Mouse (Mus musculus) testis, adult 2 months (tissue): Measurements from ENCODE around the gene Sptbn1. TPM values are rescaled to one million over a fixed set of nuclear protein-coding genes. Genes with fewer than 3 reads are reported as not detected.

Experiments
- H3K27ac ChIP-seq: fragments of 200-500 bp; 2 replicates; pipeline ENCODE4 v1.5.1; 2012; ENCODE audit warnings: low read depth, low read length; ENCODE audit not compliant: control insufficient read depth, insufficient read depth
- H3K27me3 ChIP-seq: fragments of 200-500 bp; 2 replicates; pipeline ENCODE4 v1.6.1; 2012; ENCODE audit warnings: mild to moderate bottlenecking, low read length, moderate library complexity; ENCODE audit not compliant: control insufficient read depth, insufficient read depth
- H3K36me3 ChIP-seq: fragments of 200-500 bp; 2 replicates; pipeline ENCODE4 v1.6.1; 2012; ENCODE audit warnings: mild to moderate bottlenecking, low read length; ENCODE audit not compliant: control insufficient read depth, insufficient read depth
- H3K4me1 ChIP-seq: fragments of 200-500 bp; 2 replicates; pipeline ENCODE4 v1.6.1; 2012; ENCODE audit warnings: low read length; ENCODE audit not compliant: control insufficient read depth, insufficient read depth
- H3K4me3 ChIP-seq: fragments of 200-500 bp; 2 replicates; pipeline ENCODE4 v1.5.1; 2012; ENCODE audit warnings: low read depth, mild to moderate bottlenecking, low read length, moderate library complexity, mixed read lengths; ENCODE audit not compliant: control insufficient read depth
- CTCF ChIP-seq: fragments of 200-500 bp; IDR thresholded peaks from 2 replicates; pipeline ENCODE4 v1.5.1; 2012; ENCODE audit warnings: low read depth, mild to moderate bottlenecking, inconsistent platforms, low read length, moderate library complexity; ENCODE audit not compliant: control insufficient read depth, insufficient read depth, insufficient replicate concordance
- POLR2A ChIP-seq: fragments of 200-500 bp; IDR thresholded peaks from 2 replicates; pipeline ENCODE4 v1.6.1; 2012; ENCODE audit warnings: low read depth, mild to moderate bottlenecking, inconsistent platforms, low read length, moderate library complexity; ENCODE audit not compliant: control insufficient read depth
- polyA plus RNA-seq: library from polyadenylated mRNA; depleted of rRNA; stranded (reverse); fragments of >200 nt; gene quantifications from 2 replicates; pipeline ENCODE4 v1.2.3, GENCODE M21; 2012

Sptbn1 gene
- polyA plus RNA-seq, 1 experiment = 21.8 TPM

DNA sequence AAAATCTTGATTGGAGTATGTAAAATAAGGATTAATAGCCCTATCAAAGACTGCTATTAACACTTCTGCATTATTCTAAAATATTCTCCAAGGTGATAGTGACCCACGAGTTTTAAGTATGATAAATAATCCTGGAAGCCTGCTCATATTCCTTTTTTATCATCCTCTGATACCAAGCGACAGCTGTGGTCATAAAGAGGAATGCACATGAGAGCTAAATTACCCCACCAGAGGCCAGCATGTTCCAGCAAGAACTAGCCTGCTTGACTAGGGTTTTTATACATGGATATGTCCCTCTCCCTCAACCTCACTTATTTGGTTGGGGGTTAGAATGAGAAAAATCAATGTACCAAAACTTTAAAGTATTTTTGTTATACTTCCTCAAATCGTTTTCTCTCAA lies 56.8 kb downstream of the Sptbn1 start:
- Histone ChIP-seq H3K4me1 (no peaks in the 10 kb centered on the region), H3K4me3 (no peak overlapping the region), H3K27me3 (no peaks in the 10 kb centered on the region), H3K36me3 (no peaks in the 10 kb centered on the region), H3K27ac (no peak overlapping the region)
- TF ChIP-seq POLR2A (no peak), CTCF (no peak)

DNA sequence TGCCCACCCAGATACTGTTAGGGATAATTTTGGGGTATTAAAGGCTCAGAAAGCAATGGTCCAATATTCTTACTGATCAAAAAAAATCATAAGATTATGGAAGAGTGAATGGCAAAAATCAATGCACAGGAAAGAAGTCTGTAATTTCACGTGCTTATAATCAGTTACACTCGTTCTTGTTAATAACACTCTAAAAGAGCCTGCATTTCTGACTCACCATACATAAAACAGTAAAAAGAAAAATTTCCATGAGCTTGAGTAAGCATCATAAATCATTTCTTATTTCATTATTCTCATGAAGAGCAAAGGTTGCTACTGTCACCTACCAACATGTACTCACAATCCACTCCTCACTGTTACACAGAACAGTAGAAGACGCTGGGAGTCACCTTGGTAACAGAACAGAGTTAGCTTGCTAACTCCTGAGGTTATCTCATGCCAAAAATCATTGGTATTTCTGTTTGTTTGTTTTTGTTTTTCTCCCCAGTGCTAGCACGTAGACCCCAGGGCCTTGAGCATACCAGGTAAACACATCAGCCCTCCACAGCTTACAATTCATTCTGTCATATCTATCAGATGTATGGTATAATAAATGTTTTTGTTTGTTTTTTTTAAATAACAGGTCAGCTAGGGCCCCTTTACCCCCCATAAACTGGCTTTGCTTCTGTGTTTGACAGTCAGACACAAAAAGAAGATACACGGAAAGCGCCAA lies 57.7 kb downstream of the Sptbn1 start:
- Histone ChIP-seq H3K27ac (no peak overlapping the region), H3K4me3 (no peak overlapping the region), H3K36me3 (no peaks in the 10 kb centered on the region), H3K27me3 (no peaks in the 10 kb centered on the region), H3K4me1 (no peaks in the 10 kb centered on the region)
- no peak for TF ChIP-seq CTCF
- no peak for TF ChIP-seq POLR2A

DNA sequence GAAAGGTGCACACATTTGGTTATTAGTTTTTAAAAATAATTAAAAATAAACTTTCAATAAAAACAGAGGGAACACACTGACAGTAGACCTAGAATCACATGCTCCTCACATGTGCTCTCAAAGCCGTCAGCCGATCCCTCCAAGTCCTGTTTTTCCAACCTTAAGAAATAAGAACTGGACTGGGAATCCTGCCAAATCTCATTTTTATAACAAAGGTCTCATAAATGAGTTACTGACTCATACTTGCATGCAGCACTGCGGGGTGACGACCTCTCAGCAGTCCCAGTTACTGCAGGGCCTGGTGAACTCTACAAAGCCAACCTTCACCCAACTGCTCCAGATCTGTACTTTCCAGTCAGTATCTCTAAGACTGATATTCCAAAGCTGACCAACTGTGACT lies 58.5 kb downstream of the Sptbn1 start:
- TF ChIP-seq CTCF (no peak), POLR2A (no peak)
- Histone ChIP-seq H3K36me3 (no peaks in the 10 kb centered on the region), H3K27ac (no peak overlapping the region), H3K27me3 (no peaks in the 10 kb centered on the region), H3K4me1 (peaks cover 2% of the 10 kb centered on the region; the same call in 1 of the 2 replicates), H3K4me3 (no peak overlapping the region)

DNA sequence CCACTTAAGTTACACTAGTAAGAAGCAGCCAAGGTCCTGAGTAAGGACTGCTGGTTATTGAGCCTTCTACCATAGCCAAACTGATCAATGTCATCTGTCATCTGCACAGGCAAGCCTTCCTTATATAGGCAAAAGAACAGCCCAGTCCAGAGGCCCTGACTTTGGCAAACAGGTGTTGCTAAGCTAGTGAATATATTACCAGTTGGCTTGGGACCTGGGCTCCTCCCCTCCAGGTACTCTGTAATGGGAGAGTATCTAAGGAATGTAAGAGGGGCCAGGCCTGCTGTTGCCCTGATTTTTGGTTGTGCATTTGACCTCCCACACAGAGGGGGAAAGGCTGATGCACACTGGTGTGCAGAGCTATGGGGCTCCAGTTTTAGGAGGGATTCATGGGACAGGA lies 63.6 kb downstream of the Sptbn1 start:
- no peak overlapping the region for H3K27ac ChIP-seq
- H3K4me1 ChIP-seq = peaks cover 3% of the 10 kb centered on the region; the same call in 1 of the 2 replicates
- no peaks in the 10 kb centered on the region for H3K36me3 ChIP-seq
- H3K4me3 ChIP-seq = no peak overlapping the region
- no peaks in the 10 kb centered on the region for H3K27me3 ChIP-seq
- TF ChIP-seq POLR2A = no peak
- no peak for TF ChIP-seq CTCF

DNA sequence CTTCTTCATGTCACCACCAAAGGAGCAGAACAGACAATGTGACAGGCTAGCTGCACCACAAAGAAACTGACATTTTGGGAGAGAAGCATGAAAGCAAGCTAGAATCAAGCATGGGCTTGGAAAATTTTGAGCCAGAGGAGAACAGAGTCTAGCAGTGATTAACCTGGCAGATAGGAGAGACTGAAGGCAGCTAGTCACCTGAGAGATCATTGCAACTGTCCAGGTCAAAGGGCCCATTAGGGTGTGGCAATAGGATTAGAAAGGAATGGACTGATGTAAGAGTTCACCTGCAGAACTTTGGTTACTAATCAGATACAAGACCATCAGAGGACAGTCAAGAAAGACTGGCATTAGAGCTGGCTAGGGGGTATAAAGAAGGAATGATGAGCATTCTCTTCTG lies 67.6 kb downstream of the Sptbn1 start:
- H3K4me3 ChIP-seq = peak overlapping the region; percentile 15; the same call in 1 of the 2 replicates
- peaks cover 15% of the 10 kb centered on the region for H3K4me1 ChIP-seq
- no peaks in the 10 kb centered on the region for H3K27me3 ChIP-seq
- no peaks in the 10 kb centered on the region for H3K36me3 ChIP-seq
- TF ChIP-seq POLR2A = no peak
- no peak for TF ChIP-seq CTCF
- no peak overlapping the region for H3K27ac ChIP-seq

DNA sequence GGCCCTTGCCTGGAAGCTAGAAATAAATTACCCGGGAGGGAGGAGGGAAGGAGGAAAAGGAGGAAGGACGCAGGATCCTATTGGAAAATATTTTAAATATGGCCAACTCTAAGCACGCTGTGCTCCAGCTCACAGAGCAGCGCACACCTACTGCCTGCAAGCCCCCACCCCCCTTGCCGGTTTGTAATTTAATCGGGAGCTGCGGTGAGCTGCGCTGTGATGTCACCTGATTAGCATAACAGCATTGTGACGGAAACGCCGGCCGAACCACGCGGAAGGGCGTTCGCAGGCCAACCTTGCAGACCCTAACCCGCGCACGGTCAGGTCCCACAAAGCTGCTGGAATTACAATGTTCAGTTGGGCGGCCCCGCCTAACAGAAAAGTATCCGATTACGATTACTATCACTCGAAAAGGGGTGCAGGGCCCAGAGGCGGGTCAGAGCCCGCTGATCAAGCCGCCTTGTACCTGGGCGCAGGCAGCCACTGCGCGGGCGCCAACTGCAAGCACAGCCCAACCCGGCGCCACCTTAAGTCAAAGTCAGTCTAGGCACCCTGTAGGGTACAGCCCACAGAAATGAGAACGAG lies 69.8 kb downstream of the Sptbn1 start:
- peak overlapping the region; percentile 65 for H3K27ac ChIP-seq
- TF ChIP-seq POLR2A = peak; percentile 79
- no peak for TF ChIP-seq CTCF
- H3K36me3 ChIP-seq = no peaks in the 10 kb centered on the region
- peak overlapping the region; percentile 84 for H3K4me3 ChIP-seq
- no peaks in the 10 kb centered on the region for H3K27me3 ChIP-seq
- H3K4me1 ChIP-seq = peaks cover 12% of the 10 kb centered on the region

DNA sequence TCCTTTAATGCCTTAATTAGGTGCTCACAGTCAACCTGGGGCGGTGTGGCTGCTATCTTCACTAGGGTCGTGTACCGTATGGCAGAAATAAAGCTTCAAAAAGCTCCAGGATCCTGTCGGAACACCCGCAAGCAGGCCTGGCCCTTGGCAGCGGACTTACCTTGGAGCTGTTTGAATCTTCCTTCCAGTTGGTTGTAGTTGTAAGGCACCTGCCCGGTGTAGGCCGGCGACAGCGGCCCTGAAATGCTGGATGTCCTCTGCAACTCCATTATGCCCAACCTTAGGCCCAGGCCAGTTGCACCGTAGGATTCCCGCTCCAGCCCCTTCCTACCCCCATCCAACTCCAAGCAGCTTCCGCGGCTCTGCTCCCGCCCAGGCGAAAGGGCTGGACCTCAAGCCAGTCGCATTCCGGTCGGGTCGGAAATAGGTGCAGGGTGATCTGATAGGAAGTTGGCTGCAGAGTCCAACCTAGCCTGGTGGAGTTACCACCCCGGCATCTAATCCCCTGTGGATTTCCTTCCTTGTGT lies 70.3 kb downstream of the Sptbn1 start:
- no peaks in the 10 kb centered on the region for H3K36me3 ChIP-seq
- peaks cover 12% of the 10 kb centered on the region for H3K4me1 ChIP-seq
- H3K27ac ChIP-seq = peak overlapping the region; percentile 65
- TF ChIP-seq POLR2A (no peak; the same call in 1 of the 2 replicates), CTCF (no peak)
- no peaks in the 10 kb centered on the region for H3K27me3 ChIP-seq
- H3K4me3 ChIP-seq = peak overlapping the region; percentile 84
